Comparison of ENCODE assay signal across 24 mouse cellular contexts in the genomic region with DNA sequence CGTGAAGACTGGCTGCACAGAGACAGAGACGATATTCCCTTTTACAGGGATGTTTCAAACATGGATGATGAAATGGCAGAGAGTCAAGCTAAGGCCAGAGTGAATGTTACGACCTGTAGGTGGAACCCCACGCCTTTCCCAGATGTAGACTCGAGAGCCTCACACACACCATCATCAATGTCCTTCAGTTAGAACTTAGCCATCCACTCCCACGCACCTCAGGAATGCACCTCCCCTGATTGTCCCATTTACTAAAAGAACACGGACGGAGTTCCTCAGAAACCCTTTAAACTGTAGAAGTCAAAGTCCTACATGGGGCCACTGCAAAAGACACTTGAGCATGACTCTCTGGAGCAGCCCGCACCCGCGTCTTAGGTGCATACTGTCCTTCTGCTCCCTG.
"Had no signal": no experiment of that assay in that cellular context is flagged by ENCODE, and none has a peak within 500 bp of the region (broad histone marks: within the 10 kb centered on the region; RNA-seq: fewer than 3 reads in every experiment).

No protein-coding gene starts in this region.

- DNase-seq: kidney, adult 9 months; left cerebral cortex, postnatal 4 days; liver; lung, adult 18-20 months; lung, postnatal 10 days; lung, postnatal 36 days; right cerebral cortex, adult 18-20 months; right cerebral cortex, postnatal 14 days; right cerebral cortex, postnatal 4 days; thymus, adult 2 months; thymus, postnatal 14 days; thymus, postnatal 4 days had no signal

- H3K9me3 ChIP-seq: limb, embryonic 13.5 days; liver, embryonic 12.5 days; liver, embryonic 15.5 days; lung, embryonic 15.5 days; megakaryocyte, embryonic 14.5 days; midbrain, embryonic 10.5 days; midbrain, embryonic 13.5 days; neural tube, embryonic 13.5 days had no signal

- H3K4me2 ChIP-seq: limb, embryonic 13.5 days; liver, embryonic 12.5 days; liver, embryonic 15.5 days; lung, embryonic 15.5 days; midbrain, embryonic 13.5 days; neural tube, embryonic 13.5 days had no signal

- H3K4me3 ChIP-seq: limb, embryonic 13.5 days; liver, embryonic 12.5 days; liver, embryonic 15.5 days; lung, embryonic 15.5 days; megakaryocyte, embryonic 14.5 days; midbrain, embryonic 10.5 days; midbrain, embryonic 13.5 days; myocyte; neural tube, embryonic 13.5 days had no signal

- H3K27me3 ChIP-seq: liver, embryonic 15.5 days; lung, embryonic 15.5 days had no signal

- H3K27ac ChIP-seq: limb, embryonic 13.5 days; liver, embryonic 12.5 days; liver, embryonic 15.5 days; lung, embryonic 15.5 days; midbrain, embryonic 10.5 days; midbrain, embryonic 13.5 days; neural tube, embryonic 13.5 days; stomach, postnatal 0 days had no signal

- H3K4me1 ChIP-seq: lung, embryonic 15.5 days; megakaryocyte, embryonic 14.5 days; midbrain, embryonic 13.5 days had no signal

- H3K36me3 ChIP-seq: limb, embryonic 13.5 days; liver, embryonic 12.5 days; liver, embryonic 15.5 days; lung, embryonic 15.5 days; midbrain, embryonic 10.5 days; midbrain, embryonic 13.5 days; neural tube, embryonic 13.5 days had no signal

- H3K9ac ChIP-seq: limb, embryonic 13.5 days; liver, embryonic 12.5 days; liver, embryonic 15.5 days; lung, embryonic 15.5 days; midbrain, embryonic 13.5 days; neural tube, embryonic 13.5 days had no signal

- ATAC-seq: intestine, postnatal 0 days; liver, embryonic 12.5 days; midbrain, embryonic 13.5 days; midbrain, embryonic 16.5 days had no signal
